8 mouse cellular contexts compared by ENCODE assay signal in genomic region chr7:27227676-27228075, GRCm38 (mm10). TPM values are rescaled to one million over a fixed set of nuclear protein-coding genes. Genes with fewer than 3 reads are reported as not detected.
DNase-seq lines count a peak whose midpoint lies in the region; ATAC-seq lines count a peak whose summit lies in the region.

No protein-coding gene starts in this region.

- no peaks in the 10 kb centered on the region for H3K9me3 ChIP-seq in hindbrain, embryonic 14.5 days (ENCODE audit: control insufficient read depth, low read length)

- peak; percentile 30 for DNase-seq in embryo, embryonic 10.5 days (ENCODE audit: low spot score)
- DNase-seq in embryo, embryonic 9.5 days (ENCODE audit: extremely low spot score), result no peak
- peak; percentile 53 for DNase-seq in 3T3-L1 (ENCODE audit: low read depth, low spot score)
- DNase-seq in cerebellum, adult 9-10 months, result peak; percentile 77
- no peak for DNase-seq in hindbrain, embryonic 14.5 days (ENCODE audit: low spot score)
- DNase-seq in layer of hippocampus, adult 11-12 months (ENCODE audit: low spot score), result no peak
- no peak for DNase-seq in spleen, adult 18-20 months

- H3K9ac ChIP-seq in hindbrain, embryonic 14.5 days, result peak overlapping the region; percentile 71

- H3K36me3 ChIP-seq in hindbrain, embryonic 14.5 days (replicated peaks; ENCODE audit: control insufficient read depth, insufficient read depth), result peaks cover 6% of the 10 kb centered on the region; the same call in 1 of the 2 replicates

- peak overlapping the region; percentile 81; the same call in 1 of the 2 replicates for H3K27ac ChIP-seq in hindbrain, embryonic 14.5 days

- WGBS in hindbrain, embryonic 14.5 days, result 2% methylated on average over 10 of the region's 10 CpGs

- H3K4me1 ChIP-seq in hindbrain, embryonic 14.5 days (replicated peaks; ENCODE audit: control insufficient read depth, insufficient read depth, low read length), result peaks cover 45% of the 10 kb centered on the region

- H3K4me3 ChIP-seq in hindbrain, embryonic 14.5 days (replicated peaks; ENCODE audit: low read length), result peak overlapping the region; percentile 54

- no peaks in the 10 kb centered on the region for H3K27me3 ChIP-seq in hindbrain, embryonic 14.5 days (ENCODE audit: control insufficient read depth, insufficient read depth, low read length)

- peak overlapping the region; percentile 92 for H3K4me2 ChIP-seq in hindbrain, embryonic 14.5 days (replicated peaks)

- peak; percentile 10; the same call in 1 of the 2 replicates for ATAC-seq in hindbrain, embryonic 14.5 days (ENCODE audit: low FRiP score)
- 0 out of 2 replicates have a peak, but pooled peaks have one; percentile 8 for ATAC-seq in megakaryocyte-erythroid progenitor cell, adult 5-6 weeks (replicated peaks; ENCODE audit: low FRiP score, low TSS enrichment, poor library complexity, severe bottlenecking)

RNA-seq across cellular contexts. Expression of gene Itpkc, which starts 0.8 kb away (rescaled TPM):
- 6.5 and 8.7 TPM in 2 replicates for polyA plus RNA-seq in hindbrain, embryonic 14.5 days (2014; fragmentation: Nextera tagmentation; extraction: Ambion mirVana)
- total RNA-seq in megakaryocyte-erythroid progenitor cell, adult 5-6 weeks (2014; fragmentation: Nextera tagmentation), result 2.3 and 5.3 TPM in 2 replicates
- total RNA-seq in megakaryocyte-erythroid progenitor cell, adult 5-6 weeks (2017), result 3.3 and 5.9 TPM in 2 replicates

RNA-seq across cellular contexts. Expression of gene Coq8b, which starts 5.1 kb away (rescaled TPM):
- 17.4 and 17.8 TPM in 2 replicates for polyA plus RNA-seq in hindbrain, embryonic 14.5 days (2014; fragmentation: Nextera tagmentation; extraction: Ambion mirVana)
- 13.0 and 26.7 TPM in 2 replicates for total RNA-seq in megakaryocyte-erythroid progenitor cell, adult 5-6 weeks (2014; fragmentation: Nextera tagmentation)
- total RNA-seq in megakaryocyte-erythroid progenitor cell, adult 5-6 weeks (2017), result 8.2 and 10.7 TPM in 2 replicates

RNA-seq across cellular contexts. Expression of gene Numbl, which starts 30.6 kb away (rescaled TPM):
- polyA plus RNA-seq in hindbrain, embryonic 14.5 days (2014; fragmentation: Nextera tagmentation; extraction: Ambion mirVana), result 36.2 and 39.2 TPM in 2 replicates
- total RNA-seq in megakaryocyte-erythroid progenitor cell, adult 5-6 weeks (2014; fragmentation: Nextera tagmentation), result 0.94 and 3.0 TPM in 2 replicates
- 0.38 and 0.66 TPM in 2 replicates for total RNA-seq in megakaryocyte-erythroid progenitor cell, adult 5-6 weeks (2017)

RNA-seq across cellular contexts. Expression of gene Snrpa, which starts 31.6 kb away (rescaled TPM):
- polyA plus RNA-seq in hindbrain, embryonic 14.5 days (2014; fragmentation: Nextera tagmentation; extraction: Ambion mirVana), result 192 and 195 TPM in 2 replicates
- total RNA-seq in megakaryocyte-erythroid progenitor cell, adult 5-6 weeks (2014; fragmentation: Nextera tagmentation), result 297 and 325 TPM in 2 replicates
- 90.7 and 109 TPM in 2 replicates for total RNA-seq in megakaryocyte-erythroid progenitor cell, adult 5-6 weeks (2017)

RNA-seq across cellular contexts. Expression of gene BC024978, which starts 32.1 kb away (rescaled TPM):
- 3.4 and 3.5 TPM in 2 replicates for polyA plus RNA-seq in hindbrain, embryonic 14.5 days (2014; fragmentation: Nextera tagmentation; extraction: Ambion mirVana)
- total RNA-seq in megakaryocyte-erythroid progenitor cell, adult 5-6 weeks (2014; fragmentation: Nextera tagmentation), result 6.9 and 7.0 TPM in 2 replicates
- total RNA-seq in megakaryocyte-erythroid progenitor cell, adult 5-6 weeks (2017), result 1.3 and 4.9 TPM in 2 replicates

Comparison
In these comparisons a context has a peak if more than half of its experiments do, and no peak if none do; other contexts are left out.
1. DNase-seq: peak in embryo, embryonic 10.5 days (single experiment), 3T3-L1 (single experiment) and cerebellum, adult 9-10 months (single experiment); none in embryo, embryonic 9.5 days (single experiment), hindbrain, embryonic 14.5 days (single experiment), layer of hippocampus, adult 11-12 months (single experiment) and spleen, adult 18-20 months (0 of 2).